Mouse (Mus musculus) gastrocnemius, adult 8-10 months (tissue): Measurements from ENCODE around the gene Itsn1. TPM values are rescaled to one million over a fixed set of nuclear protein-coding genes. Genes with fewer than 3 reads are reported as not detected.

Experiments
- DNase-seq, 2 experiments: peaks; one replicate each; pipeline ENCODE4 v3.0.0; 2022; ENCODE audit warnings: low spot score in 2 of 2
- total RNA-seq, 4 experiments: library from RNA; stranded (reverse); gene quantifications; 2 replicates each; pipeline ENCODE4 v1.2.4; 2022

Gene Itsn1
- total RNA-seq, 4 experiments from 2014 or later = 64.0 to 77.0 (median 70.7) TPM

GRCm38 (mm10) chr16:91839462-91839861 lies 110.4 kb downstream of the Itsn1 start:
- DNase-seq = peak in 1 of 2 experiments; percentile 19

GRCm38 (mm10) chr16:91841026-91841630 lies 112.0 kb downstream of the Itsn1 start:
- DNase-seq = peak in 1 of 2 experiments; percentile 65

- DNase-seq = no peak
Measured at GRCm38 (mm10) chr16:91846089-91846741, 117.1 kb downstream of the Itsn1 start.

GRCm38 (mm10) chr16:91847525-91848225 lies 118.6 kb downstream of the Itsn1 start:
- peak in 1 of 2 experiments; percentile 30 for DNase-seq

- no peak for DNase-seq
Measured at GRCm38 (mm10) chr16:91848505-91848904, 119.4 kb downstream of the Itsn1 start.

- no peak for DNase-seq
Measured at GRCm38 (mm10) chr16:91848906-91849603, 120.0 kb downstream of the Itsn1 start.

- no peak for DNase-seq
Measured at GRCm38 (mm10) chr16:91850175-91850574, 121.1 kb downstream of the Itsn1 start.

- no peak for DNase-seq
Measured at GRCm38 (mm10) chr16:91851456-91852231, 122.6 kb downstream of the Itsn1 start.

- DNase-seq = no peak
Measured at GRCm38 (mm10) chr16:91852753-91853152, 123.7 kb downstream of the Itsn1 start.

- no peak for DNase-seq
Measured at GRCm38 (mm10) chr16:91853223-91853622, 124.1 kb downstream of the Itsn1 start.

GRCm38 (mm10) chr16:91858695-91859094 lies 129.6 kb downstream of the Itsn1 start:
- no peak for DNase-seq

- no peak for DNase-seq
Measured at GRCm38 (mm10) chr16:91859203-91859602, 130.1 kb downstream of the Itsn1 start.

- no peak for DNase-seq
Measured at GRCm38 (mm10) chr16:91859958-91860357, 130.9 kb downstream of the Itsn1 start.

- no peak for DNase-seq
Measured at GRCm38 (mm10) chr16:91860471-91861125, 131.5 kb downstream of the Itsn1 start.

GRCm38 (mm10) chr16:91861784-91862371 lies 132.8 kb downstream of the Itsn1 start:
- peak; percentile 55 to 69 for DNase-seq

- no peak for DNase-seq
Measured at GRCm38 (mm10) chr16:91862836-91863235, 133.8 kb downstream of the Itsn1 start.

GRCm38 (mm10) chr16:91864646-91865332 lies 135.7 kb downstream of the Itsn1 start:
- DNase-seq = no peak

- no peak for DNase-seq
Measured at GRCm38 (mm10) chr16:91865570-91866257, 136.6 kb downstream of the Itsn1 start.

GRCm38 (mm10) chr16:91866258-91866634 lies 137.2 kb downstream of the Itsn1 start:
- DNase-seq = peak; percentile 61 to 80
